Mouse (Mus musculus) liver, postnatal 0 days (tissue): ENCODE results near the gene Sbds. TPM values are rescaled to one million over a fixed set of nuclear protein-coding genes. Genes with fewer than 3 reads are reported as not detected.
A peak's percentile ranks its signal among the peaks of the same experiment; 100 is the strongest.

Experiments used
- ATAC-seq: fragments of 200-750 bp; cut with Nextera tagmentation; 2 replicates; pipeline ENCODE4 v1.8.0; 2017; ENCODE audit warnings: mild to moderate bottlenecking, moderate library complexity
- DNase-seq: peaks from one replicate; pipeline ENCODE4 v3.0.0-alpha.2; 2016
- H3K27ac ChIP-seq: fragments of 300-500 bp; sonication (generic); 2 replicates; pipeline ENCODE4 v1.5.1; 2014; ENCODE audit warnings: antibody characterized with exemption, moderate library complexity, mild to moderate bottlenecking, low read depth
- H3K27me3 ChIP-seq: fragments of 300-500 bp; sonication (generic); 2 replicates; pipeline ENCODE4 v1.6.1; 2014; ENCODE audit warnings: low read length, control low read depth, mixed read lengths; ENCODE audit not compliant: insufficient read depth
- H3K36me3 ChIP-seq: fragments of 300-500 bp; sonication (generic); replicated peaks from 2 replicates; pipeline ENCODE4 v1.6.1; 2014; ENCODE audit warnings: mild to moderate bottlenecking, control low read depth, low read length, moderate library complexity, mixed read lengths; ENCODE audit not compliant: insufficient read depth
- H3K4me1 ChIP-seq: fragments of 300-500 bp; sonication (generic); 2 replicates; pipeline ENCODE4 v1.6.1; 2014; ENCODE audit warnings: antibody characterized with exemption, mild to moderate bottlenecking, control low read depth; ENCODE audit not compliant: insufficient read depth
- H3K4me2 ChIP-seq: fragments of 300-500 bp; sonication (generic); 2 replicates; pipeline ENCODE4 v1.6.1; 2014; ENCODE audit warnings: low read depth, mild to moderate bottlenecking, low read length, moderate library complexity, mixed read lengths
- H3K4me3 ChIP-seq: fragments of 300-500 bp; sonication (generic); 2 replicates; pipeline ENCODE4 v1.5.1; 2014; ENCODE audit warnings: low read depth, low read length
- H3K9ac ChIP-seq: fragments of 300-500 bp; sonication (generic); replicated peaks from 2 replicates; pipeline ENCODE4 v1.6.1; 2014; ENCODE audit warnings: mild to moderate bottlenecking, moderate library complexity
- H3K9me3 ChIP-seq: fragments of 300-500 bp; sonication (generic); 2 replicates; pipeline ENCODE4 v1.6.1; 2016; ENCODE audit warnings: mild to moderate bottlenecking, control low read depth, low read length, mixed read lengths
- CTCF ChIP-seq: sonication (generic); IDR thresholded peaks from 2 replicates; pipeline ENCODE4 v1.5.1; 2016; ENCODE audit warnings: antibody characterized with exemption, low read depth
- EP300 ChIP-seq: IDR thresholded peaks from 2 replicates; pipeline ENCODE4 v1.6.1; 2016; ENCODE audit warnings: antibody characterized with exemption, low read depth, mild to moderate bottlenecking
- WGBS: fragments of 180-500 bp; shearing (Covaris S2); extraction: QIAGEN DNeasy Blood & Tissue Kit; methylation state at CpG from one replicate; pipeline ENCODE4 v1.1.7; 2014; ENCODE audit not compliant: insufficient replicate concordance; 5-methylcytosine and 5-hydroxymethylcytosine counted together
- polyA plus RNA-seq: library from polyadenylated mRNA; unstranded; fragments of >200 nt; fragmentation: Nextera tagmentation; extraction: Ambion mirVana; gene quantifications from 2 replicates; pipeline ENCODE4 v1.2.1, GENCODE M21; 2015

Gene Sbds
- polyA plus RNA-seq, 1 experiment from 2014 or later: 44.8 TPM

- Histone ChIP-seq H3K27me3 (no peaks in the 10 kb centered on the region), H3K4me2 (no peak overlapping the region), H3K4me3 (no peak overlapping the region), H3K9me3 (no peaks in the 10 kb centered on the region), H3K27ac (no peak overlapping the region), H3K36me3 (peaks cover 39% of the 10 kb centered on the region), H3K9ac (no peak overlapping the region), H3K4me1 (no peaks in the 10 kb centered on the region; the same call in 1 of the 2 replicates)
- ATAC-seq (no peak), DNase-seq (no peak)
- WGBS: 45% methylated on average over 4 of the region's 4 CpGs
- TF ChIP-seq CTCF (peak; percentile 76), EP300 (no peak)
Observed at GRCm38 (mm10) chr5:130275509-130275908, 20.2 kb upstream of the Sbds start.

GRCm38 (mm10) chr5:130273046-130273445 lies 17.7 kb upstream of the Sbds start:
- TF ChIP-seq CTCF: no peak
- no peak for TF ChIP-seq EP300
- Histone ChIP-seq H3K9ac (no peak overlapping the region), H3K36me3 (peaks cover 41% of the 10 kb centered on the region), H3K4me2 (no peak overlapping the region), H3K27me3 (no peaks in the 10 kb centered on the region), H3K4me1 (no peaks in the 10 kb centered on the region; the same call in 1 of the 2 replicates), H3K9me3 (no peaks in the 10 kb centered on the region), H3K27ac (no peak overlapping the region), H3K4me3 (no peak overlapping the region)
- ATAC-seq (no peak), DNase-seq (no peak)
- WGBS: 93% methylated on average over 6 of the region's 6 CpGs

GRCm38 (mm10) chr5:130272344-130272743 lies 17.0 kb upstream of the Sbds start:
- WGBS: 92% methylated on average over 1 of the region's 1 CpGs
- Histone ChIP-seq H3K9ac (no peak overlapping the region), H3K9me3 (no peaks in the 10 kb centered on the region), H3K27me3 (no peaks in the 10 kb centered on the region), H3K4me1 (no peaks in the 10 kb centered on the region), H3K4me2 (no peak overlapping the region), H3K4me3 (no peak overlapping the region), H3K27ac (no peak overlapping the region), H3K36me3 (peaks cover 46% of the 10 kb centered on the region)
- ATAC-seq (no peak), DNase-seq (no peak)
- peak; percentile 50 for TF ChIP-seq CTCF
- no peak for TF ChIP-seq EP300

GRCm38 (mm10) chr5:130268976-130269375 lies 13.6 kb upstream of the Sbds start:
- Histone ChIP-seq H3K4me1 (no peaks in the 10 kb centered on the region), H3K27ac (no peak overlapping the region), H3K9ac (no peak overlapping the region), H3K9me3 (no peaks in the 10 kb centered on the region), H3K4me3 (no peak overlapping the region), H3K4me2 (no peak overlapping the region), H3K27me3 (no peaks in the 10 kb centered on the region), H3K36me3 (peaks cover 38% of the 10 kb centered on the region)
- WGBS: 74% methylated on average over 11 of the region's 11 CpGs
- ATAC-seq: no peak
- DNase-seq: no peak
- TF ChIP-seq CTCF: no peak
- TF ChIP-seq EP300: no peak

GRCm38 (mm10) chr5:130267316-130267715 lies 12.0 kb upstream of the Sbds start:
- no peaks in the 10 kb centered on the region for H3K4me1 ChIP-seq
- no peak overlapping the region for H3K4me2 ChIP-seq
- no peak overlapping the region for H3K9ac ChIP-seq
- H3K27me3 ChIP-seq: no peaks in the 10 kb centered on the region
- peaks cover 41% of the 10 kb centered on the region for H3K36me3 ChIP-seq
- WGBS: 92% methylated on average over 1 of the region's 1 CpGs
- no peak for ATAC-seq
- H3K9me3 ChIP-seq: no peaks in the 10 kb centered on the region
- no peak for TF ChIP-seq EP300
- TF ChIP-seq CTCF: peak; percentile 72
- DNase-seq: no peak
- no peak overlapping the region for H3K27ac ChIP-seq
- H3K4me3 ChIP-seq: no peak overlapping the region

DNA sequence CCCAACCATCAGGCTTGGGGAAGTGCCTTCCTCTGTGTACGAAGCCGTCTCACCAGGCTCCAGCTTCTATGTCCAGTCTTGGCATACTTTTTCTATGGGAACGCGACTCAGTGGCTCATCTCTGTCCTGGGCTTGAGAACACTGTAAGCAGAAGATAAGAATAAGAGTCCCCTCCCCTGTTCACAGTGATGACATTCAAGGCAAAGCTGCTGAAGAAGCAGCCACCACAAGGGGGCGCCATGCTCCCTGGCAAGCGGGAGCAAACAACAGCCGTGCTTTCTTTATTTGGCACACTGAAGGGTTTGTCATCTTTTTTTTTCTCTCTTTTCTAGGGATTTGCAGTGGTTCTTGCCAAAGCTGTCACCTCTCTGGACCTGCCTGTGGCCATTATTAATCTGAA lies 11.3 kb upstream of the Sbds start:
- no peaks in the 10 kb centered on the region for H3K4me1 ChIP-seq
- H3K27me3 ChIP-seq: no peaks in the 10 kb centered on the region
- 70% methylated on average over 7 of the region's 7 CpGs for WGBS
- H3K9me3 ChIP-seq: no peaks in the 10 kb centered on the region
- H3K4me3 ChIP-seq: no peak overlapping the region
- H3K4me2 ChIP-seq: no peak overlapping the region
- TF ChIP-seq EP300 (no peak), CTCF (peak; percentile 80)
- DNase-seq (peak; percentile 73), ATAC-seq (peak; percentile 41; the same call in 1 of the 2 replicates)
- no peak overlapping the region for H3K27ac ChIP-seq
- H3K9ac ChIP-seq: no peak overlapping the region
- peaks cover 39% of the 10 kb centered on the region for H3K36me3 ChIP-seq
